Mouse (Mus musculus) forebrain, embryonic 11.5 days (tissue): ENCODE measurements at regions not wholly inside any gene's neighbourhood (a gene's known extent, or its start where the extent isn't known, plus 50 kb on each side); places are given as distances from the start of the nearest gene placed in this dataset.

ENCODE experiments used
- ATAC-seq: fragments of 200-750 bp; cut with Nextera tagmentation; replicated peaks from 2 replicates; pipeline ENCODE4 v1.8.0; 2017; ENCODE audit warnings: moderate TSS enrichment; ENCODE audit not compliant: low FRiP score
- DNase-seq: peaks from one replicate; pipeline ENCODE4 v3.0.0-alpha.2; 2017; ENCODE audit warnings: low spot score
- H3K27ac ChIP-seq: fragments of 300-500 bp; sonication (generic); 2 replicates; pipeline ENCODE4 v1.5.1; 2014; ENCODE audit warnings: low read depth, low read length
- H3K27me3 ChIP-seq: fragments of 300-500 bp; sonication (generic); 2 replicates; pipeline ENCODE4 v1.6.1; 2014; ENCODE audit warnings: mild to moderate bottlenecking, low read length, mixed read lengths; ENCODE audit not compliant: control insufficient read depth, insufficient read depth
- H3K36me3 ChIP-seq: fragments of 300-500 bp; sonication (generic); 2 replicates; pipeline ENCODE4 v1.6.1; 2014; ENCODE audit warnings: mild to moderate bottlenecking, low read length, moderate library complexity, mixed read lengths; ENCODE audit not compliant: control insufficient read depth, insufficient read depth
- H3K4me1 ChIP-seq: fragments of 300-500 bp; sonication (generic); replicated peaks from 2 replicates; pipeline ENCODE4 v1.6.1; 2014; ENCODE audit warnings: low read length, mixed read lengths; ENCODE audit not compliant: control insufficient read depth, insufficient read depth
- H3K4me2 ChIP-seq: fragments of 300-500 bp; sonication (generic); 2 replicates; pipeline ENCODE4 v1.6.1; 2014; ENCODE audit warnings: low read depth, mild to moderate bottlenecking, low read length, moderate library complexity, mixed read lengths; ENCODE audit not compliant: severe bottlenecking
- H3K4me3 ChIP-seq: fragments of 300-500 bp; sonication (generic); 2 replicates; pipeline ENCODE4 v1.5.1; 2014; ENCODE audit warnings: low read depth, low read length
- H3K9ac ChIP-seq: fragments of 300-500 bp; sonication (generic); 2 replicates; pipeline ENCODE4 v1.6.1; 2014; ENCODE audit warnings: low read length
- H3K9me3 ChIP-seq: fragments of 300-500 bp; sonication (generic); 2 replicates; pipeline ENCODE4 v1.6.1; 2016; ENCODE audit warnings: low read length, mixed read lengths; ENCODE audit not compliant: control insufficient read depth
- WGBS: fragments of 180-500 bp; shearing (Covaris S2); extraction: QIAGEN DNeasy Blood & Tissue Kit; methylation state at CpG from one replicate; pipeline ENCODE4 v1.1.7; 2014; 5-methylcytosine and 5-hydroxymethylcytosine counted together

- Histone ChIP-seq H3K9me3 (no peaks in the 10 kb centered on the region), H3K27me3 (no peaks in the 10 kb centered on the region), H3K4me2 (peak overlapping the region; percentile 78), H3K4me3 (peak overlapping the region; percentile 31), H3K9ac (peak overlapping the region; percentile 49), H3K4me1 (peaks cover 17% of the 10 kb centered on the region), H3K36me3 (no peaks in the 10 kb centered on the region), H3K27ac (no peak overlapping the region)
- DNase-seq = peak; percentile 68
- ATAC-seq = peak; percentile 45; the same call in 1 of the 2 replicates
- under 1% methylated on average over 43 of the region's 43 CpGs for WGBS
These were observed 83.0 kb upstream of the Dlx2 start for GRCm38 (mm10) chr2:71629301-71630142.

- no peak for ATAC-seq
- Histone ChIP-seq H3K27ac (no peak overlapping the region), H3K9ac (peak overlapping the region; percentile 49), H3K4me3 (peak overlapping the region; percentile 31), H3K4me2 (peak overlapping the region; percentile 78), H3K36me3 (no peaks in the 10 kb centered on the region), H3K4me1 (peaks cover 17% of the 10 kb centered on the region), H3K27me3 (no peaks in the 10 kb centered on the region), H3K9me3 (no peaks in the 10 kb centered on the region)
- no peak for DNase-seq
- 2% methylated on average over 3 of the region's 3 CpGs for WGBS
These were observed 83.5 kb upstream of the Dlx2 start for GRCm38 (mm10) chr2:71630143-71630463.

- DNase-seq = no peak
- WGBS = 68% methylated on average over 6 of the region's 6 CpGs
- H3K9ac ChIP-seq = no peak overlapping the region
- H3K27ac ChIP-seq = no peak overlapping the region
- ATAC-seq = no peak
- H3K36me3 ChIP-seq = no peaks in the 10 kb centered on the region; the same call in 1 of the 2 replicates
- H3K27me3 ChIP-seq = no peaks in the 10 kb centered on the region
- no peaks in the 10 kb centered on the region for H3K9me3 ChIP-seq
- H3K4me1 ChIP-seq = peaks cover 9% of the 10 kb centered on the region; the same call in 1 of the 2 replicates
- H3K4me3 ChIP-seq = no peak overlapping the region
- H3K4me2 ChIP-seq = no peak overlapping the region
These were observed 86.9 kb upstream of the Dlx2 start for GRCm38 (mm10) chr2:71633471-71633870.

GRCm38 (mm10) chr2:71634471-71634870, 87.9 kb upstream of the Dlx2 start:
- H3K27ac ChIP-seq = no peak overlapping the region
- H3K9me3 ChIP-seq = no peaks in the 10 kb centered on the region
- no peak overlapping the region for H3K4me2 ChIP-seq
- H3K36me3 ChIP-seq = no peaks in the 10 kb centered on the region; the same call in 1 of the 2 replicates
- H3K4me3 ChIP-seq = no peak overlapping the region
- no peaks in the 10 kb centered on the region for H3K27me3 ChIP-seq
- ATAC-seq = no peak
- no peak overlapping the region for H3K9ac ChIP-seq
- DNase-seq = no peak
- WGBS = 85% methylated on average over 3 of the region's 3 CpGs
- peaks cover 4% of the 10 kb centered on the region; the same call in 1 of the 2 replicates for H3K4me1 ChIP-seq

GRCm38 (mm10) chr2:71636134-71636533, 89.6 kb upstream of the Dlx2 start:
- Histone ChIP-seq H3K36me3 (no peaks in the 10 kb centered on the region; the same call in 1 of the 2 replicates), H3K4me1 (no peaks in the 10 kb centered on the region; the same call in 1 of the 2 replicates), H3K27me3 (no peaks in the 10 kb centered on the region), H3K9me3 (peaks cover 2% of the 10 kb centered on the region; the same call in 1 of the 2 replicates), H3K9ac (peak overlapping the region; percentile 27; the same call in 1 of the 2 replicates), H3K27ac (peak overlapping the region; percentile 8; the same call in 1 of the 2 replicates), H3K4me3 (no peak overlapping the region), H3K4me2 (no peak overlapping the region)
- WGBS = 88% methylated on average over 4 of the region's 4 CpGs
- no peak for DNase-seq
- ATAC-seq = no peak

- WGBS = 34% methylated on average over 4 of the region's 4 CpGs
- no peak overlapping the region for H3K4me2 ChIP-seq
- no peak overlapping the region for H3K4me3 ChIP-seq
- H3K27ac ChIP-seq = peak overlapping the region; percentile 8
- peak; percentile 64; the same call in 1 of the 2 replicates for ATAC-seq
- H3K9ac ChIP-seq = peak overlapping the region; percentile 27; the same call in 1 of the 2 replicates
- H3K27me3 ChIP-seq = no peaks in the 10 kb centered on the region
- no peaks in the 10 kb centered on the region; the same call in 1 of the 2 replicates for H3K36me3 ChIP-seq
- no peaks in the 10 kb centered on the region; the same call in 1 of the 2 replicates for H3K4me1 ChIP-seq
- H3K9me3 ChIP-seq = peaks cover 6% of the 10 kb centered on the region; the same call in 1 of the 2 replicates
- peak; percentile 77 for DNase-seq
These were observed 90.0 kb upstream of the Dlx2 start for GRCm38 (mm10) chr2:71636590-71636989.

- no peak overlapping the region for H3K27ac ChIP-seq
- H3K4me2 ChIP-seq = no peak overlapping the region
- WGBS = 93% methylated on average over 5 of the region's 5 CpGs
These were observed 93.7 kb upstream of the Dlx2 start for GRCm38 (mm10) chr2:71640251-71640650.

GRCm38 (mm10) chr2:71644038-71644470, 97.5 kb upstream of the Dlx2 start:
- WGBS = 69% methylated on average over 6 of the region's 6 CpGs
- DNase-seq = peak; percentile 61
- H3K27ac ChIP-seq = no peak overlapping the region

More at GRCm38 (mm10) chr2:71640251-71640650, 93.7 kb upstream of the Dlx2 start:
- Histone ChIP-seq H3K27me3 (no peaks in the 10 kb centered on the region), H3K4me1 (no peaks in the 10 kb centered on the region; the same call in 1 of the 2 replicates), H3K9me3 (peaks cover 8% of the 10 kb centered on the region; the same call in 1 of the 2 replicates), H3K9ac (no peak overlapping the region), H3K36me3 (no peaks in the 10 kb centered on the region; the same call in 1 of the 2 replicates), H3K4me3 (no peak overlapping the region)
- ATAC-seq (no peak), DNase-seq (no peak)

More at GRCm38 (mm10) chr2:71644038-71644470, 97.5 kb upstream of the Dlx2 start:
- H3K9ac ChIP-seq = no peak overlapping the region
- peaks cover 8% of the 10 kb centered on the region; the same call in 1 of the 2 replicates for H3K9me3 ChIP-seq
- H3K36me3 ChIP-seq = no peaks in the 10 kb centered on the region
- ATAC-seq = no peak
- H3K4me1 ChIP-seq = no peaks in the 10 kb centered on the region; the same call in 1 of the 2 replicates
- H3K4me3 ChIP-seq = no peak overlapping the region
- no peaks in the 10 kb centered on the region for H3K27me3 ChIP-seq
- H3K4me2 ChIP-seq = no peak overlapping the region
